Mouse (Mus musculus) cerebellum, postnatal 36 days (tissue): ENCODE measurements at regions not wholly inside any gene's neighbourhood (a gene's known extent, or its start where the extent isn't known, plus 50 kb on each side); places are given as distances from the start of the nearest gene placed in this dataset.
A peak's percentile ranks its signal among the peaks of the same experiment; 100 is the strongest.
"Not testable (repeated sequence)": the region's sequence is repeated elsewhere in the genome, so short reads cannot be mapped to it uniquely, and the experiment has no call there.

ENCODE experiments used
- DNase-seq, 2 experiments: peaks; one replicate each; pipeline ENCODE4 v3.0.0; 2021 to 2022; ENCODE audit warnings: mixed read lengths in 2 of 2

GRCm38 (mm10) chr2:171587635-171588034, 455.6 kb downstream of the Cbln4 start:
- DNase-seq: no peak

DNA sequence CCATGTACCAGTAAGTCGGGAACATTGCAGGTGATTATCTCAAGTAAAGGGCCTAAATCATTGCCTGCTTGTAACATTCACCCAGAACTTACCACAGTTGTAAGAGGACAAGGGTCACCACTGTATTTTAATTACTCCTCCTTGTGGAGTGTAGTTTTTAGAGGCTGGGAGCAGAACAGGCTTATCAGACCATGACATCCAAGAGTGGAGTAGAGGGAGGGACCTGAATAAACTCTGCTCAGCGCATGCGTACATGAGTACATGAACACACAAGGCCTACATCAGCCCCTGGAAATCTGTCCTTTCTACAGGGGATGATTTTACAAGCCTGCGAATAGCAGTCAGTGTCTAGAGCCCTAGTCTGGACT, 456.4 kb downstream of the Cbln4 start:
- no peak for DNase-seq

- DNase-seq: no peak
Measured at GRCm38 (mm10) chr2:171586217-171586852, 456.9 kb downstream of the Cbln4 start.

- no peak for DNase-seq
Measured at GRCm38 (mm10) chr2:171574360-171574759, 468.9 kb downstream of the Cbln4 start.

GRCm38 (mm10) chr2:171562656-171563055, 480.6 kb downstream of the Cbln4 start:
- no peak for DNase-seq

DNA sequence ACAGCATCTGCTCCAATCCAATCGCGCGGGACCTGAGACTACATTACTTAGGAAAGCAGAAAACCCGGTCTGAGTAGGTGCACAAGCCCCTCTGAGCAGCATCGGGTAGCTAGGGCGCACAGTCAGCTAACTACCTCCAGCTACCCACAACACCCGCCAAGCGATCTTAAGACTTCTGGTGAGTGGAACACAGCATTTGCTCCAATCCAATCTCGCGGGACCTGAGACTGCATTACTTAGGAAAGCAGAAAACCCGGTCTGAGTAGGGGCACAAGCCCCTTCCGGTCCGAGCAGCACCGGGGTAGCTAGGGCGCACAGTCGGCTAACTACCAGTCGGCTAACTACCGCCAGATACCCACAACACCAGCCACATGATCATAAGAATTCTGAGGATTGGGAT, 500.5 kb downstream of the Cbln4 start:
- not testable (repeated sequence) for DNase-seq

GRCm38 (mm10) chr2:171514876-171515275, 528.4 kb downstream of the Cbln4 start:
- no peak for DNase-seq

GRCm38 (mm10) chr2:171496620-171497019, 546.6 kb downstream of the Cbln4 start:
- DNase-seq: no peak

GRCm38 (mm10) chr2:171493741-171494140, 549.5 kb downstream of the Cbln4 start:
- peak; percentile 34 to 42 for DNase-seq

DNA sequence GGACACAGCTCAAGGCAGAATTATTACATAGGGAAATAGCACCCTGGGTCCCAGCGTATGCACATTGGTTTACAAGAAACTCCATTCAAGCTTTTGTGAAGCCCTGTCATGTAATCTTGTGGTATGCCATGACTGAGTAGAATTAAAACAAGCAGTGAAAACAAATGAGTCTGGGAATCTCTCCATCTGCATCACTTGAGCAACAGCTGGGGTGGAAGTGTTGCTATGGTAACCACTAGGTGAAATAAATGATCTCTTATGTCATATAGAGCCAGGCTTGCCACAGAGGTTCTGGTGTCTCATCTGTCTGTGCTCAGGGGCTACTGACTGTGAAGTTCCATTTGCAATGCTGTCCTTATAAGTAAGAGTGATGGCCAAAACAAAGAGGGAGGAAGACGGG, 556.0 kb downstream of the Cbln4 start:
- DNase-seq: no peak

DNA sequence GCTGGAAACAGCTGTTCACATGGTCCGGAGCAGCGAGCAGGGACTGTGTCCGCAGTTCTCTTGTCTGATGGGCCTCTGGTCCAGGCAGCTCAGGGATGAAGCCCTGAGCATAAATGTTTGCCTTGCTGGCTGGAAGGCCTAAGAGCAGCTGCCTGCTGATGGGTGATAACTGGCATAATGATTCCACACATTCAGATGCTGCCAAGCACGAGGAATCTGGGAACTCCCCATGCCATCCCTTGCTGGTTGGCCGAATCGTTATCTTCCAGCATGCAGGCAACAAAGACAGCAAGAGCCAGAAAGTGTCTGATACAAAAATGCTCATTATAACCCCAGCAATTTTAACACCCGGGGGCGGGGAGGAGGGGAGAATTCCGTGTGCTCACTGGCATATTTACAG, 590.0 kb downstream of the Cbln4 start:
- no peak for DNase-seq

- DNase-seq: no peak
Measured at GRCm38 (mm10) chr2:171406057-171406456, 637.2 kb downstream of the Cbln4 start.

DNA sequence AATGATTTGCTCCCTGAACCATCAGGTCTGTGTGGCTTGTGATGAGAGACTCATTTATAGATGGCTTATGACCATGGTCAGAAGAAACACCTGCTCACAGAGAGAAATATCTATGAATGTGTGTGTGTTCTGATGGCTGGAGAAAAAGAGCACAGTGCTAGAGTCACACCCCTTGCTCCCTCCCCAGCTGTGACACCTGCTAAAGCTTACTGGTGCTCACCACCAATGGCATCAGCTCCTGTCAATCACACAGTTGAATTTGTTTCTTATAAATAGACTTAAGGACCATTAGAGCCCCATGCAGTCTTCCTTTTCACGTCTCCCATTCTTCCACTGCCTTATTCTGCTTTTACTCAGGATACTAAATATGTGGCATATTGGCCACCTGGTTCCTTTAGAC, 654.3 kb downstream of the Cbln4 start:
- DNase-seq: no peak

- DNase-seq: no peak
Measured at GRCm38 (mm10) chr2:171373457-171373856, 641.9 kb downstream of the Dok5 start.

DNA sequence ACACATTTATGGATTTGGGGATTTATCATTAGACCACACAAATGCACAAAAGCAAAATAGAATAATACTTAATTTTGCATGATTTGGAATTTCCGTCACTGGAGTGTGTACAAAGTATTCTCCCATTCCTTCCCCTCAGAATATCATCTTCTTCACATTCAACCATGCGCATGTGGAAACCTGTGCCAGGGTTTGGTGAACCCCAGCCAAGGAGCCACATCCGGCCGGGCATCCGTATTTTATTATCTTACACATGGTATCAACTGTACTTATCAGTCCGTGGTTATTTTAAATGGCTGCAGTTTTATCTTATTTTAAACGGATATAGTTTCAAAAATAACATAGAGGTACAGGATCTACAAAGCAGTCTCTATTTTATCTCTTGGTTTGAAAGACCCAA, 641.4 kb downstream of the Dok5 start:
- no peak for DNase-seq

- no peak for DNase-seq
Measured at GRCm38 (mm10) chr2:171371751-171372150, 640.1 kb downstream of the Dok5 start.

DNA sequence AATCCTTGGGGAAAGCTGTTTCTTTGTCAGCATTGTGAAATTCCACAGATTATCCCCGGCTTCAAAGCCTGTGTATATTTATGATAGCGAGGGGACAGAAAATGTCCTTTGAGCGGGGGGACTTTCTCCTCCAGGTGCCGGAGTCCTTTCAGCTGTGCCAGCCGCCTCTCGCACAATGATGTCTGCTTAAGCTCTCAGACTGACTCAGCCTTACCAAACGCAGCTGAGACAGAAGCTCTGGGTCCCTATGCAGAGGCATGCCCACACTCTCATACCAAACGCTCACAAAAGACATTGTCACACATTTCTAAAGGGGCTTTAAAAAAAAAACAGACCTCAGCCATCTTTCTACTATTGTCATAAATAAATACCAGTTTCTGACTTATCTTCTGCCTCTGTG, 633.9 kb downstream of the Dok5 start:
- DNase-seq: no peak

- DNase-seq: no peak
Measured at GRCm38 (mm10) chr2:171364621-171365020, 633.0 kb downstream of the Dok5 start.

GRCm38 (mm10) chr2:171363381-171363780, 631.8 kb downstream of the Dok5 start:
- DNase-seq: no peak

GRCm38 (mm10) chr2:171358071-171358760, 626.6 kb downstream of the Dok5 start:
- DNase-seq: no peak

DNA sequence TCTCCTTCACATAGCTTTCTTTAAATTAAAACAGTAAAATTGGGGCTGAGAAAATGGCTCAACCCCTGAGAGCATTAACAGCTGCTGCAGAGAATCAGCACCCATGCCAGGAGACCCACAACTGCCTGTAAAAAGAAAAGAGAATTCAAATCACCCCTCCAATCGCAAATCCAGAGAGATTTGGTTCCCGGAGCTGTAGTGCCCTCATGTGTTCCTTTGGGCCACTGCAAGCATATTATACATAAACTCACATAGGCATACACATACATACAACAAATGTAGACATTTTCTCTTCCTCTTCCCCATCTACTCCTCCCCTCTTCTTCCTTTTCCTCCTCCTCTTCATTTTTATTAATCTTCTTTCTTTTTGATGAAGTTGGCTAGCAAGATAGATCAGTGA, 616.5 kb downstream of the Dok5 start:
- no peak for DNase-seq

GRCm38 (mm10) chr2:171333816-171334757, 602.5 kb downstream of the Dok5 start:
- DNase-seq: no peak

GRCm38 (mm10) chr2:171332826-171333225, 601.2 kb downstream of the Dok5 start:
- DNase-seq: no peak

DNA sequence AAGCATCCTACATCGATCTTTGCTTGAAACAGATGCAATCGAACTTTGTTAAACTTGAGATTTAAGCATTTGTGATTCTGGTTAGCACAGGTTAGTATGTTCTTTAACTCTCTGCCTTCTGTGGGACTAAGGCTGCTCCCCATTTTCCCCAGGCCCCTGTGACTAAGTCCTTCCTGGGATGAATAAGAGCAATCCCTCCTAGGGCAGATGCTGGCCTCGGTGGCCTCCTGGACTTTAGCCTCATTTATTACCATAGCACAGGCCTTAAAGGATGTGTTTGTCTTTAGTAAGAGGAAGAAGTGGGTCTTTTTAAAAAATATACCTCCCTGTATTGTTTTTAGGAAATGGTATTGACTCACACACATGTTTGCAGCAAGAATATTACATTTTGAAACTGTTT, 599.9 kb downstream of the Dok5 start:
- DNase-seq: no peak
